Mouse (Mus musculus) CH12.LX (cell line): ENCODE results near the gene Hist3h2a.

Source experiments
- CTCF ChIP-seq, 2 experiments: IDR thresholded peaks in 1 of 2; conservative IDR thresholded peaks in 1 of 2; 2 replicates each; pipeline ENCODE4 v1.5.1; 2011 to 2012; ENCODE audit warnings: low read depth in 2 of 2, low read length in 2 of 2, improper control_type of control experiment in 1 of 2, inconsistent platforms in 1 of 2, mild to moderate bottlenecking in 1 of 2, moderate library complexity in 1 of 2
- POLR2AphosphoS2 ChIP-seq: IDR thresholded peaks from 2 replicates; pipeline ENCODE4 v1.6.1; 2011; ENCODE audit warnings: low read depth, low read length, improper control_type of control experiment

DNA sequence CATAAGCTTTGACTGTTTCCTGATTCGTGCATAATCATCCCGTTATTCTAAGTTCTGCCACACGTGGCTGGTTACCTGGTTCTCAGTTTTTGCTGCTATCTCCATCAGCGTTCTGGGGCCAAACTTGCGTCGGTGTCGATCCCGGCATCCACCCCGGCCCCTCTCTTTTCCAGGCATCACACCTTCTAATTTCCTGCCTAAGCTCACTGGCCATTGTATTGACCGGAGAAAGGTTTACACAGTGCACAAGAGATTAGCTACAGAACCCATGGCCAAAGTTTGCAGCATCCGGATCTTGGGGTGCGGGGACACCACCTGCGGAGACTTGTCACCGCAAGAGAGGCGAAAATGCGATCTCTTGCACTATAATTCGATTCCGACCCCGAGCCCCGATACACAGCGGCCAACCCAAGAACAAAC is 23.1 kb downstream of the Hist3h2a start:
- TF ChIP-seq CTCF (conservative IDR thresholded peaks at IDR 0.05 in 1 of 2, IDR thresholded peaks at IDR 0.05 in 1 of 2; ENCODE audit: low read depth in 2 of 2, low read length in 2 of 2) (no peak), POLR2AphosphoS2 (no peak; the same call in 1 of the 2 replicates)
